Mouse (Mus musculus): ENCODE measurements around the gene Gm5868. TPM values are rescaled to one million over a fixed set of nuclear protein-coding genes. Genes with fewer than 3 reads are reported as not detected.

Gm5868 gene
- polyA plus RNA-seq, 1 experiment = not detected

DNA sequence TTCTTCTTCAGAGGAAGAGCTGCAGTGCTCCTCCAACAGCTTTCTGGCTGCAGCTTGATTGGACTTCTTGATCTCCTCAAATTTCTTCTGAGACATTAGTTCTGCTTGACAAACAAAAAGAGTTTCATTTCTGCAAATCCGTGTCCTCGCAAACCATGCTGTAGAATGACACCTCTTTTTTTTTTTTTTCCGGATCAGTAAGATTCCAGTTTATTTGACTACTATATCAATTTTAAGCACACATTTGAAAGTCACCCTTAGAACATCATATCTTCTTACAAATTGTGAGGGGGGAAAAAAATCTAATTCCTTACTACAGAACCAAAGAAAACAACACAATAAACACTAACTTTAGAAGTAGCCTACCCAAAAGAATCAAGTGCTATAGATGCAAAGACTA lies 31.1 kb downstream of the Gm5868 start:
- H3K27ac ChIP-seq (ENCODE audit: insufficient read depth, low read length) = no peak overlapping the region
- no peak overlapping the region for H3K4me3 ChIP-seq (ENCODE audit: insufficient read depth, low read length)
- H3K4me1 ChIP-seq (ENCODE audit: control insufficient read depth, insufficient read depth, low read length) = peaks cover 2% of the 10 kb centered on the region; the same call in 1 of the 2 replicates
- TF ChIP-seq CTCF (IDR thresholded peaks at IDR 0.05; ENCODE audit: extremely low read depth, insufficient read depth, low read length) (no peak), POLR2A (IDR thresholded peaks at IDR 0.05; ENCODE audit: extremely low read depth, insufficient read depth, low read length) (no peak)

DNA sequence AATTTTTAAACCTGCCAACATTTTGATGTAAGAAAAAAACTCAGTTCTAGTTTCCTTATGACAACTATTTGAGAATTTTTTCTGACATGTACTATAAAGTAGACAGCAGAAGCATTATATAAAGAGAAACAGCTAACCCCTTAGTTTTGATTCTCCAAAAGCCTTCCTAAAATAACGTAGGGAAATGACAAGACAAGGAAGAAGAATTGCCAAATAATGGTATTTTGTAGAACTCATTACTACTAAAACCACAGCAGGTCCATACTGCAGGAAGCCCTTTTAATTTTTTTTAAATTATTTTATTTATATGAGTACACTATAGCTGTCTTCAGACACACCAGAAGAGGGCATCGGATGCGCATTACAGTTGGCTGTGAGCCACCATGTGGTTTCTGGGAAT lies 36.1 kb downstream of the Gm5868 start:
- H3K4me3 ChIP-seq (ENCODE audit: insufficient read depth, low read length) = no peak overlapping the region
- no peak overlapping the region for H3K27ac ChIP-seq (ENCODE audit: insufficient read depth, low read length)
- TF ChIP-seq CTCF (IDR thresholded peaks at IDR 0.05; ENCODE audit: extremely low read depth, insufficient read depth, low read length) (no peak), POLR2A (IDR thresholded peaks at IDR 0.05; ENCODE audit: extremely low read depth, insufficient read depth, low read length) (no peak)
- peaks cover 2% of the 10 kb centered on the region; the same call in 1 of the 2 replicates for H3K4me1 ChIP-seq (ENCODE audit: control insufficient read depth, insufficient read depth, low read length)

Other genes with a start within 250 kb of the Gm5868 start
- 0.13 and 0.17 TPM in 2 replicates for gene Corin, start 83.1 kb downstream of the Gm5868 start, polyA plus RNA-seq (2012; rRNA removed)
- gene Nfxl1, start 27.9 kb downstream of the Gm5868 start, polyA plus RNA-seq (2012; rRNA removed) = 7.5 and 7.7 TPM in 2 replicates
- gene Zar1, start 6.3 kb downstream of the Gm5868 start, polyA plus RNA-seq (2012; rRNA removed) = 0.15 and 0.17 TPM in 2 replicates
- gene Cnga1, start 56.7 kb upstream of the Gm5868 start, polyA plus RNA-seq (2012; rRNA removed) = not detected in 2 replicates
- not detected in 2 replicates for gene Nipal1, start 60.2 kb upstream of the Gm5868 start, polyA plus RNA-seq (2012; rRNA removed)
- gene Txk, start 165.2 kb upstream of the Gm5868 start, polyA plus RNA-seq (2012; rRNA removed) = 0.13 and 0.21 TPM in 2 replicates